Mouse (Mus musculus) kidney, embryonic 15.5 days (tissue): ENCODE data around the gene Cog5. TPM values are rescaled to one million over a fixed set of nuclear protein-coding genes. Genes with fewer than 3 reads are reported as not detected.

ENCODE experiments used
- ATAC-seq: fragments of 200-750 bp; cut with Nextera tagmentation; replicated peaks from 2 replicates; pipeline ENCODE4 v1.8.0; 2017; ENCODE audit warnings: moderate TSS enrichment; ENCODE audit not compliant: low FRiP score
- H3K27ac ChIP-seq: fragments of 300-500 bp; sonication (generic); 2 replicates; pipeline ENCODE4 v1.5.1; 2015; ENCODE audit warnings: mild to moderate bottlenecking, inconsistent platforms
- H3K27me3 ChIP-seq: fragments of 300-500 bp; sonication (generic); 2 replicates; pipeline ENCODE4 v1.6.1; 2015; ENCODE audit warnings: inconsistent platforms
- H3K36me3 ChIP-seq: fragments of 300-500 bp; sonication (generic); 2 replicates; pipeline ENCODE4 v1.6.1; 2015; ENCODE audit warnings: inconsistent platforms
- H3K4me1 ChIP-seq: fragments of 300-500 bp; sonication (generic); 2 replicates; pipeline ENCODE4 v1.6.1; 2015; ENCODE audit warnings: inconsistent platforms
- H3K4me2 ChIP-seq: fragments of 300-500 bp; sonication (generic); 2 replicates; pipeline ENCODE4 v1.6.1; 2015; ENCODE audit warnings: moderate library complexity, mild to moderate bottlenecking, inconsistent platforms
- H3K4me3 ChIP-seq: fragments of 300-500 bp; sonication (generic); replicated peaks from 2 replicates; pipeline ENCODE4 v1.5.1; 2015; ENCODE audit warnings: mild to moderate bottlenecking, inconsistent platforms
- H3K9ac ChIP-seq: fragments of 300-500 bp; sonication (generic); 2 replicates; pipeline ENCODE4 v1.6.1; 2015; ENCODE audit warnings: mild to moderate bottlenecking, inconsistent platforms
- H3K9me3 ChIP-seq: fragments of 300-500 bp; sonication (generic); replicated peaks from 2 replicates; pipeline ENCODE4 v1.6.1; 2016; ENCODE audit warnings: inconsistent platforms
- WGBS: fragments of 180-500 bp; shearing (Covaris S2); methylation state at CpG from one replicate; pipeline ENCODE4 v1.1.7; 2015; ENCODE audit warnings: mixed read lengths; 5-methylcytosine and 5-hydroxymethylcytosine counted together
- polyA plus RNA-seq: library from polyadenylated mRNA; unstranded; fragments of >200 nt; fragmentation: Nextera tagmentation; extraction: Ambion mirVana; gene quantifications from 2 replicates; pipeline ENCODE4 v1.2.1, GENCODE M21; 2015

The Cog5 gene
- polyA plus RNA-seq, 1 experiment from 2014 or later = 27.9 TPM

DNA sequence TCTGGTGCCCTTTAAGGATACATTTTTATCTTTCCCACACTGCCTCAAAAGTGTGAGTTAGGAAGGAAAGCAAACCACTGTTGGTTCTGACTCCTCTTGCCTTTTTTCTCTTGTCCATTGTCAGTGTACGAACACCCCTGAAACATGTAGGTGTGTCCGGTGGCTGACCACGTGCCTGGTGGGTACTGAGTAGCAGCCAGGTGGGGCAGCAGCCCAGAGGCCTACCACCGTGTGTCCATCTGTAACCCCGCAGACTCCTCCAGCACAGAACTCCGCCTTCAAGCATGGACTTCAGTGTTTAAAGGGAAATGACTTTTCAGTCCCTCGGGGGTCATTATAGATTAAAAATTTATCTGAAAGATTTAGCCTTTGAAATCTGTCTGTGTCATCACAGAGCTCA, 242.8 kb downstream of the Cog5 start:
- no peak overlapping the region for H3K9ac ChIP-seq
- H3K9me3 ChIP-seq = no peaks in the 10 kb centered on the region
- 0 out of 2 replicates have a peak, but pooled peaks cover 6% of the 10 kb centered on the region for H3K4me1 ChIP-seq
- no peaks in the 10 kb centered on the region for H3K27me3 ChIP-seq
- H3K27ac ChIP-seq = no peak overlapping the region
- H3K4me2 ChIP-seq = no peak overlapping the region
- no peak for ATAC-seq
- no peak overlapping the region for H3K4me3 ChIP-seq
- H3K36me3 ChIP-seq = peaks cover 7% of the 10 kb centered on the region; the same call in 1 of the 2 replicates
- 65% methylated on average over 7 of the region's 7 CpGs for WGBS

GRCm38 (mm10) chr12:31900391-31900914, 245.8 kb downstream of the Cog5 start:
- Histone ChIP-seq H3K9me3 (no peaks in the 10 kb centered on the region), H3K9ac (no peak overlapping the region), H3K4me2 (no peak overlapping the region), H3K4me3 (no peak overlapping the region), H3K4me1 (0 out of 2 replicates have a peak, but pooled peaks cover 6% of the 10 kb centered on the region), H3K27me3 (no peaks in the 10 kb centered on the region), H3K27ac (no peak overlapping the region), H3K36me3 (peaks cover 12% of the 10 kb centered on the region; the same call in 1 of the 2 replicates)
- no peak for ATAC-seq
- 84% methylated on average over 4 of the region's 4 CpGs for WGBS

- 55% methylated on average over 6 of the region's 6 CpGs for WGBS
- ATAC-seq = no peak
- no peak overlapping the region for H3K4me3 ChIP-seq
Observed at GRCm38 (mm10) chr12:31905696-31906551, 251.3 kb downstream of the Cog5 start.

GRCm38 (mm10) chr12:31907436-31907835, 252.8 kb downstream of the Cog5 start:
- Histone ChIP-seq H3K4me3 (no peak overlapping the region), H3K9ac (no peak overlapping the region), H3K36me3 (peaks cover 4% of the 10 kb centered on the region; the same call in 1 of the 2 replicates), H3K4me2 (no peak overlapping the region), H3K27me3 (no peaks in the 10 kb centered on the region), H3K9me3 (no peaks in the 10 kb centered on the region), H3K4me1 (no peaks in the 10 kb centered on the region), H3K27ac (no peak overlapping the region)
- WGBS = 99% methylated on average over 2 of the region's 2 CpGs
- ATAC-seq = no peak

More at GRCm38 (mm10) chr12:31905696-31906551, 251.3 kb downstream of the Cog5 start:
- Histone ChIP-seq H3K36me3 (peaks cover 12% of the 10 kb centered on the region; the same call in 1 of the 2 replicates), H3K27me3 (no peaks in the 10 kb centered on the region), H3K4me1 (no peaks in the 10 kb centered on the region), H3K9me3 (no peaks in the 10 kb centered on the region), H3K27ac (no peak overlapping the region), H3K4me2 (no peak overlapping the region), H3K9ac (no peak overlapping the region)

DNA sequence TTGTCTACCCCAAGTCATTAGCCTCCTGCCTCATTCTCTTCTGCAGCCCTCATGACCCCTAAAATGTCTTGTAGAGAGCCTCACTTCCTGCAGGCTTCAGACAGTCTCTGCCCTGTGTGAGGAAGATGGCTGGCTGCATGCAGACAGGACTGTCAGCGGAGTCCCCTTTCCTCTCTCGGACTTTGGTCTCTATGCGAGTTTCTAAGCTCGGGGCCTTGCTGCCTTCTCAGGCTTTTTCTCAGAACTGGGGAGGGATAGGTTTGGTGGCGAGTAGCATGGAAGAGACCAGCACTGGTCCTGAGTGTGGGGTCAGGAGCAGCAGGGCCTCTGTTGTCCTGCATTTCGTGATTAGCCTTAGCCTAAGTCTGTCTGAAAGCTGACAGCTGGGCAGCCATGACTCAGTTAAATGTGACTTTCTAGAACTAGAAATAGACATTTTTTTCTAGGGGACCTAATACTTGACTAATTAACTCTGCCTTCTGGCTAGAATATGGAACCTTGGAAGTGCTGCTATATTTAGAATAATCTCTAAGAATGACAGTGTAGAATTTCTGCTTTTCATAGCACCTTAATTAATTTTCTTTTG, 258.4 kb downstream of the Cog5 start:
- 84% methylated on average over 6 of the region's 6 CpGs for whole genome bisulfite sequencing
- Histone ChIP-seq H3K36me3 (no peaks in the 10 kb centered on the region), H3K27ac (no peak overlapping the region), H3K27me3 (no peaks in the 10 kb centered on the region), H3K9me3 (no peaks in the 10 kb centered on the region), H3K4me2 (no peak overlapping the region), H3K4me3 (no peak overlapping the region), H3K4me1 (no peaks in the 10 kb centered on the region), H3K9ac (no peak overlapping the region)
- no peak for ATAC-seq

- no peak for ATAC-seq
- no peaks in the 10 kb centered on the region for H3K9me3 ChIP-seq
- 80% methylated on average over 4 of the region's 4 CpGs for WGBS
- no peak overlapping the region for H3K4me3 ChIP-seq
- no peak overlapping the region for H3K4me2 ChIP-seq
- no peak overlapping the region for H3K9ac ChIP-seq
- no peaks in the 10 kb centered on the region for H3K36me3 ChIP-seq
- H3K27me3 ChIP-seq = no peaks in the 10 kb centered on the region
- no peak overlapping the region for H3K27ac ChIP-seq
- no peaks in the 10 kb centered on the region for H3K4me1 ChIP-seq
Observed at GRCm38 (mm10) chr12:31913614-31914013, 258.9 kb downstream of the Cog5 start.

- H3K36me3 ChIP-seq = 0 out of 2 replicates have a peak, but pooled peaks cover 5% of the 10 kb centered on the region
- no peaks in the 10 kb centered on the region for H3K9me3 ChIP-seq
- ATAC-seq = no peak
- no peak overlapping the region for H3K9ac ChIP-seq
- H3K4me1 ChIP-seq = no peaks in the 10 kb centered on the region
- no peak overlapping the region for H3K4me2 ChIP-seq
- no peak overlapping the region for H3K4me3 ChIP-seq
- WGBS = 92% methylated on average over 5 of the region's 5 CpGs
- H3K27ac ChIP-seq = no peak overlapping the region
- no peaks in the 10 kb centered on the region for H3K27me3 ChIP-seq
Observed at GRCm38 (mm10) chr12:31916691-31917090, 262.0 kb downstream of the Cog5 start.

- H3K9ac ChIP-seq = no peak overlapping the region
- H3K27ac ChIP-seq = no peak overlapping the region
- H3K27me3 ChIP-seq = no peaks in the 10 kb centered on the region
- H3K36me3 ChIP-seq = 0 out of 2 replicates have a peak, but pooled peaks cover 10% of the 10 kb centered on the region
- no peak for ATAC-seq
- WGBS = 80% methylated on average over 5 of the region's 5 CpGs
- H3K4me2 ChIP-seq = no peak overlapping the region
- H3K9me3 ChIP-seq = no peaks in the 10 kb centered on the region
- H3K4me1 ChIP-seq = no peaks in the 10 kb centered on the region
- H3K4me3 ChIP-seq = no peak overlapping the region
Observed at GRCm38 (mm10) chr12:31917245-31917644, 262.6 kb downstream of the Cog5 start.

DNA sequence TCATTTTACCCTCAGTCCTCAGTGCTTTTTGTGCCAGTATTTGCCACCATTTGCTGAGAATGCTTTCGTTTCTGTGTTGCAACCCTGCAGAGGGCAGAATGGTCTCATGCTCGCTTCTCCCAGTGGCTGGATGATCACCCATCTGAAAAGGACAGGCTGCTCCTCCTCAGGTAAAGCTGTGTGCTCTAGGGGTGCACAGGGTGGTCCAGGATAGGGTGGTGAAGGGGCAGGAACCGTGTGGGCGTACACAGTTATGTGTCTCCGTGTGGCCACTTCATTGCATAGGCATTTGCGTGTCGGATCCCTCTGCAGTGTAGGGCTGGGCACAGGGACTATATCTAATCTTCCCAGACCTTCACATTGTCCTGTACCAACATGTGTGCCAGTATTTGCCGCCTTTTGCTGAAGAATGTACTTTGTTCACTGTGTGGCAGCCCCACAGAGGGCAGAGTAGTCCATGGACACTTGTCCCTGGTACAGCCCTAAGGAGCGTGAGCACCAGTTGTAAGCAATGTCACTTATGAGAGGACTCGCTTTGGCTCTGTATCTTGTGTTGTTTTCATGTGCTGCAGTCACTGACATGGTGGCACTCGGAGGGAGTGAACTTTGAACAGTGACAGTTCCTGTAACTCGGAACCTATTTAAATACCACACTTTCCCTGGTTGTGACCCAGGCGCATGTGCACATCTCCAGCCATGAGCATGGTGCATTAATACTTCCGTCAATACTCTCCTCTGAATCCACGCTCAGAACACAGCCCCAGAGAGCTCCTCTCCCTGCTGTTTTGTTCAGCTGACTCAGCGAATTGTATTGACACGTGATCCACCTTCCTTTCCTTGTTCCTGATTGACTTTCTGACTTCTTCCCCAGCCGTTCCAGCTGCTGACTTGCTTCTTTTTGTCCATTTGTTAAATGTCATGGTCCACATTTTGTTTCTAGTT, 266.1 kb downstream of the Cog5 start:
- Histone ChIP-seq H3K4me2 (no peak overlapping the region), H3K4me1 (no peaks in the 10 kb centered on the region), H3K27ac (no peak overlapping the region), H3K36me3 (peaks cover 26% of the 10 kb centered on the region), H3K9me3 (no peaks in the 10 kb centered on the region), H3K9ac (no peak overlapping the region), H3K4me3 (no peak overlapping the region), H3K27me3 (no peaks in the 10 kb centered on the region)
- ATAC-seq = no peak
- 74% methylated on average over 18 of the region's 18 CpGs for WGBS

- WGBS = 87% methylated on average over 3 of the region's 3 CpGs
- no peak overlapping the region for H3K9ac ChIP-seq
- no peaks in the 10 kb centered on the region for H3K4me1 ChIP-seq
- H3K4me3 ChIP-seq = no peak overlapping the region
- no peaks in the 10 kb centered on the region for H3K9me3 ChIP-seq
- H3K27me3 ChIP-seq = no peaks in the 10 kb centered on the region
- no peak overlapping the region for H3K27ac ChIP-seq
- H3K4me2 ChIP-seq = no peak overlapping the region
- no peak for ATAC-seq
- peaks cover 56% of the 10 kb centered on the region for H3K36me3 ChIP-seq
Observed at GRCm38 (mm10) chr12:31924135-31924534, 269.5 kb downstream of the Cog5 start.

DNA sequence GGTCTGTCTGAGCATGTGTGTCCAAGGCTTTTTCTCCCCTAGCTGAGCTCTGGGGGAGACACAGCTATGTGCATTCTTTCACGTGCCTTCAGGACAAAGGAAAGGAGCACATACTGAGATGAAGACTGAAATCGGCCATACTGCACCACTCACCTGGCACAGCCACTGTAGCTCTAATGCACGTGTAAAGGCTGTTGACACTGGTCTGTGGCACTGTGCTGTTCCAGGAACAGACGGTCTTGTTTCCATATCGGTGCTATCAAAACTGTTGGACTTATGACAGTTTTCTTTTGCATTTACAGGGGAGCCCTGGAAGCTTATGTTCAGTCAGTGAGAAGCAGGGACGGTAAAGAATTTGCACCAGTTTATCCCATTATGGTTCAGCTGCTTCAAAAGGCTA, 270.7 kb downstream of the Cog5 start:
- Histone ChIP-seq H3K36me3 (peaks cover 63% of the 10 kb centered on the region), H3K4me3 (no peak overlapping the region), H3K27ac (no peak overlapping the region), H3K4me2 (no peak overlapping the region), H3K4me1 (no peaks in the 10 kb centered on the region), H3K9ac (no peak overlapping the region), H3K9me3 (no peaks in the 10 kb centered on the region), H3K27me3 (no peaks in the 10 kb centered on the region)
- ATAC-seq = no peak
- WGBS = 90% methylated on average over 6 of the region's 6 CpGs
